Mouse (Mus musculus): Measurements from ENCODE around the gene Ehmt2.
"Not testable (repeated sequence)": the region's sequence is repeated elsewhere in the genome, so short reads cannot be mapped to it uniquely, and the experiment has no call there.

Gene Ehmt2

DNA sequence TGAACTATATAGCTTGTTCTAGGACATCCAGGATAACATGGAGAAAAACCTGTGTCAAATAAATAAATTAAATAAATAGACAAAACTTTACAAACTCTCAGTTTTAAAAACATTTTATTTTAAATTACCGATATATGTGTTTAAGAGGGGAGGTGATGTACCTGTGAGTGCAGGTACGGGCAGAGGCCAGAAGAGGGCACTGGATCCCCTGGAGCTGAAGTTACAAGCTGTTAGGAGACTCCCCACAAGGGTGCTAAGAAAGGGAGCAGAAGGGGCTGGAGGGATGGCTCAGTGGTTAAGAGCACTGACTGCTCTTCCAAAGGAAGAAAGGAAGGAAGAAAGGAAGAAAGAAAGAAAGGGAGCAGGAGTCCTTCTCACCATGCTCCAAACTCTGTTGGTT is 6.9 kb upstream of the Ehmt2 start:
- DNase-seq (ENCODE audit: low spot score), result no peak

DNA sequence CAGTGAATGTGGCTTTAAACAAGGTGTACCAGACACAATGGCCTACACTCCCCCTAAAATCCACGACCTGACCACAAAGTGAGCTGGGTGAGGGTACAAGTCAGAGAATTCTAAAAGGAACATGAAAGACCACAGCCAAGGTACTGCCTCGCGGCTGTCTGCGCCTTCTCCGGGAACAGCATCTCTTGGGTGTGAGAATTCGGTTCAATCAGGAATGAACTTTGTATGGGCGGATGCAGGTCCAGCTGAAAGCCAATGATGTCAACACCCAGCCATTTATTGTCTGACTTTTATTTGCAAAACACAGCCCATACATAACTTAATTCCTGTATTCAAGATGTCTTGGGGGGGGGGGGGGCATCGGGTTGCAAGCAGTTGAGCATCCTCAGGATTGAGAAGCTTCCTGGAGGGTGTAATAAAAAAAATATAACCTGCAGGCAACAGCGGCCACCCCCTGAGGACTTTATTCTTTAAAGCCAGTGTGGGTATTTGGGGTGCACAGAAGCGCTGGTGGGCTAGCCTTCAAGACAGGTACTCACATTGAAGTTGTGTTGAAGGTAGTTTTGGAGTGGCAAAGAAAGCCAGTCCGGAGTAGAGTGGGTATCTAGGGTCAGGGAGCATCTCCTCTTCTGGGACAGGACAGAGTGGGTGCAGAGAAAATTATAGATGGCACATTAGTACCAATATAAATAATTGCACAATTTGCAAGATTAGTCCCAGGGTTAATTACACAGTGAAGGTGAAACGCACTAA is 5.0 kb upstream of the Ehmt2 start:
- DNase-seq (ENCODE audit: low spot score), result no peak

DNA sequence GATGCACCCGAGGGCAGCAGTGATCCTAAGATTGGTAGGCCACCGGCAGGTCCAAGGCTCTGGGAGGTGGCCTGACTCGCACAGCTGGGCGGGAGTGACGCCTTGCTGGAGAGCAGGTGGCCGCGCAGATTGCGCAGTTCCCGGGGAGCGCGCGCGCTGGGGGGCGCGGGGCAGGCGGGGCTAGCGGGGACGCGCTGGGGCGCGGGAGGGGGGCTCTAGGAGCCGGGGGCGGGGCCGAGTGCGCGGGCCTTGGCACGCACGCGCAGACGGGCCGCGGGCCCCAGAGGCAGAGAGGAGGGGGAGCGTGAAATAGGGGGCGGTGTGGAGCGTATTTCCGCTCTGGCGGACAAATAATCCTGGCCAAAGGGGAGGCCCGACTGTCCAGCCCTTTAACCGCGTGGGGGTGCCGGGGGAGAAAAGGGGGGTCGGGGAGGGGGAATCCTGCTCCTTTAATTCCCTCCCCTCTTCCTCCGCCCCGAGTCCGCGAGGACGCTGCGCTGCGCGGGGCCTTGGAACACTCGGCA is 4.1 kb upstream of the Ehmt2 start:
- peak; percentile 95 for DNase-seq (ENCODE audit: low spot score)

DNA sequence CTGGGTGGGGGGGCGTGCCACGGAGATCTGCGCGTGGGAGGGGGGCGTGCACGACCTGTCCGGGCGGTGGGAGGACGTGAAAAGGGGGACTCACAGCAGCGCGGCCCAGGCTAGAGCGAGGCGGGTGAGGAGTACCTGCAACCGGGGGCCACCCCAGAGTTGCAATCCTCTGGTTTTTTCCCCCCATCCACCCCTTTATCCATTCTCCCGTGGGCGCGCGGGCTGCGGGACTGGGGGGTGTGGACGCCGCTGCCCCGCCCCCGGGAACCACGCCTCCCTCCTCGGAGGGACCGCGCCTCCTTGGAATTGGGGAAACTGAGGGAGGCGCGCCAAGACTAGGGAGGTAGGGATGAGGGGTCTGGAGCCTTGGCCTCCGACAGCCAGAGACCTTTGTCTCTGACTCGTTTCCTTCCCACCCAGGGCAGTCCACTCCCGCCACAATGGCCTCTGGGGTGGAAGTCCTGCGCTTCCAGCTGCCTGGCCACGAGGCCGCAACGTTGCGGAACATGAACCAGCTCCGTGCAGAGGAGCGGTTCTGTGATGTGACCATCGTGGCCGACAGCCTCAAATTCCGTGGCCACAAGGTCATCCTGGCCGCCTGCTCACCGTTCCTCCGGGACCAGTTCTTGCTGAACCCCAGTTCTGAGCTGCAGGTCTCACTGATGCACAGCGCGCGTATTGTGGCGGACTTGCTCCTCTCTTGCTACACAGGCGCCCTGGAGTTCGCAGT is 3.3 kb upstream of the Ehmt2 start:
- peak; percentile 62 for DNase-seq (ENCODE audit: low spot score)

DNA sequence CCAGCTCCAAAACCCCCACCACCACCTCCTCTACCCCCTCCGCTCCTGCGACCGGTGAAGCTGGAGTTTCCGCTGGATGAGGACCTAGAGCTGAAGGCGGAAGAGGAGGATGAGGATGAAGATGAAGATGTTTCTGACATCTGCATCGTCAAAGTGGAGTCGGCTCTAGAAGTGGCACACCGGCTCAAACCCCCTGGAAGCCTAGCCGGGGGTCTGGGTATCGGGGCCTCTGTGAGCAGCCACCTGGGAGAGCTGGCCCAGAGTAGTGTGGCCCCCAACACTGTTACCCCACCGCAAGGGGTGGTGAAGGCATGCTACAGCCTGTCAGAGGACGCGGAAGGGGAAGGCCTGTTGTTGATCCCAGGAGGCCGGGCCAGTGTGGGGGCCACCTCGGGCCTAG is 2.5 kb upstream of the Ehmt2 start:
- no peak for DNase-seq (ENCODE audit: low spot score)

DNA sequence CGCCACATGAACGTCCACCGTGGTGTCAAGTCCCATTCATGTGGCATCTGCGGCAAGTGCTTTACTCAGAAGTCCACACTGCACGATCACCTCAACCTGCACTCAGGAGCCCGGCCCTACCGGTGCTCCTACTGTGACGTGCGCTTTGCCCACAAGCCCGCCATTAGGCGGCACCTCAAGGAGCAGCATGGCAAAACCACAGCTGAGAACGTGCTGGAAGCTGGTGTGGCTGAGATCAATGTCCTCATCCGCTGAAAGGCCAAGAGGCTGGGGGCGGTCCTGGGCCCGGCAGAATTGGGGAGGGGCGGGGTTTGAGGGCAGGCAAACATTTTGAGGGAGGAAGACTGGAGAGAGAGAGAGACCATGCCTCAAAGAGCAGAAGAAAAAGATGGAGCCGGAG is 1.9 kb upstream of the Ehmt2 start:
- no peak for DNase-seq (ENCODE audit: low spot score)

- DNase-seq (ENCODE audit: low spot score), result peak; percentile 64
These were observed 703 bp upstream of the Ehmt2 start for GRCm38 (mm10) chr17:34897373-34898159.

DNA sequence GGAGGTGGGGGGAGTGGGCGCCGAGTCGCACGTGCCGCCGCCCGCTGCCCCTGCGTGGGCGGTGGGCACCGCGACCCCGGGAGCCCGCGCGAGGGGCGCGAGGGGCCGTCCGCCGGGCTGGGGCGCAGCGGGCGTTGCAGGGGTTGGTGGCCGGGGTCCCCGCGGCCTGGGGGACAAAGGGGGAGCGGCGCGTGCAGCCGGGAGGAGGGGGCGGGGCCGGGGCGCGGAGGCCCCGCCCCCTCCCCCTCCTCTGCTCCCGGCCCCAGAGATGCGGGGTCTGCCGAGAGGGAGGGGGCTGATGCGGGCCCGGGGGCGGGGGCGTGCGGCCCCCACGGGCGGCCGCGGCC is 410 bp downstream of the Ehmt2 start:
- no peak for DNase-seq (ENCODE audit: low spot score)

DNA sequence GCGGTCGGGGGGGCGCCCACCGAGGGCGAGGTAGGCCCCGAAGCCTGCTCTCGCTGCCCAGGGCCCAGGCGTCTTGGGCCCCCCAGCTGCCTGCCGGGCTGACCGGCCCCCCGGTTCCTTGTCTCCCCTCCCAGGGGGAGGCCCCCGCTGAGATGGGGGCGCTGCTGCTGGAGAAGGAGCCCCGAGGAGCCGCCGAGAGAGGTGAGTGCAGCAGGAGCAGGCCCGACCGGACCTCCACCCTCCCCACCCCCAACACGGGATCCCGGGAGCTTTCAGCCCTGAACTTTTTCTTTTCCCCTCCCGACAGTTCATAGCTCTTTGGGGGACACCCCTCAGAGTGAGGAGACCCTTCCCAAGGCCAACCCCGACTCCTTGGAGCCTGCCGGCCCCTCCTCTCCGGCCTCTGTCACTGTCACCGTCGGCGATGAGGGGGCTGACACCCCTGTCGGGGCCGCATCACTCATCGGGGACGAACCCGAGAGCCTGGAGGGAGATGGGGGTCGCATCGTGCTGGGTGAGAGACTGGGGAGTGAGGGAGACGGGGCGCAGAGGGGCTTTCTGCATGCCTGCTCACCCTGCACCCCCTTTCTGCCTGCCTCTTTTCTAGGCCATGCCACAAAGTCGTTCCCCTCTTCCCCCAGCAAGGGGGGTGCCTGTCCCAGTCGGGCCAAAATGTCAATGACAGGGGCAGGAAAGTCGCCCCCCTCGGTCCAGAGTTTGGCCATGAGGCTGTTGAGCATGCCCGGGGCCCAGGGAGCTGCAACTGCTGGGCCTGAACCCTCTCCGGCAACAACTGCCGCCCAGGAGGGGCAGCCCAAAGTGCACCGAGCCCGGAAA is 1.0 kb downstream of the Ehmt2 start:
- peak; percentile 42 for DNase-seq (ENCODE audit: low spot score)

DNA sequence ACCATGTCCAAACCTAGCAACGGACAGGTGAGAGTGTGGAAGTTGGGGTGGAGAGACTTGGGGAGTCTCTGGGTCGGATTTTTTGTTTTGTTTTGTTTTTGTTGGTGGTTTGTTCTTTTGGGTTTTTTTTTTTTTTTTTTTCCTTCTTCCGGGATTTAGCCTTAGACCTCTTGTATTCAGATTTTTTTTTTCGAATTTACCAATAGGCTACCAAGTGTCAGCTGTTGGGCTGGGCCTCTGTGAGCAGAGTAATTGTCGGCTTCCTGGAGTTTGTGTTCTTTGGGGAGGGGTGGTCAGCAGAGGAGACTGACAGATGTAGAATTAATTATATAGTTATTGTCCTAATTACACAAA is 1.6 kb downstream of the Ehmt2 start:
- peak; percentile 29 for DNase-seq (ENCODE audit: low spot score)

GRCm38 (mm10) chr17:34900826-34901225 is 2.6 kb downstream of the Ehmt2 start:
- DNase-seq (ENCODE audit: low spot score), result not testable (repeated sequence)

GRCm38 (mm10) chr17:34901948-34902347 is 3.7 kb downstream of the Ehmt2 start:
- not testable (repeated sequence) for DNase-seq (ENCODE audit: low spot score)

- no peak for DNase-seq (ENCODE audit: low spot score)
These were observed 4.6 kb downstream of the Ehmt2 start for GRCm38 (mm10) chr17:34902895-34903294.

- no peak for DNase-seq (ENCODE audit: low spot score)
These were observed 12.7 kb downstream of the Ehmt2 start for GRCm38 (mm10) chr17:34910982-34911381.

- peak; percentile 84 for DNase-seq (ENCODE audit: low spot score)
These were observed 13.7 kb downstream of the Ehmt2 start for GRCm38 (mm10) chr17:34911945-34912351.

DNA sequence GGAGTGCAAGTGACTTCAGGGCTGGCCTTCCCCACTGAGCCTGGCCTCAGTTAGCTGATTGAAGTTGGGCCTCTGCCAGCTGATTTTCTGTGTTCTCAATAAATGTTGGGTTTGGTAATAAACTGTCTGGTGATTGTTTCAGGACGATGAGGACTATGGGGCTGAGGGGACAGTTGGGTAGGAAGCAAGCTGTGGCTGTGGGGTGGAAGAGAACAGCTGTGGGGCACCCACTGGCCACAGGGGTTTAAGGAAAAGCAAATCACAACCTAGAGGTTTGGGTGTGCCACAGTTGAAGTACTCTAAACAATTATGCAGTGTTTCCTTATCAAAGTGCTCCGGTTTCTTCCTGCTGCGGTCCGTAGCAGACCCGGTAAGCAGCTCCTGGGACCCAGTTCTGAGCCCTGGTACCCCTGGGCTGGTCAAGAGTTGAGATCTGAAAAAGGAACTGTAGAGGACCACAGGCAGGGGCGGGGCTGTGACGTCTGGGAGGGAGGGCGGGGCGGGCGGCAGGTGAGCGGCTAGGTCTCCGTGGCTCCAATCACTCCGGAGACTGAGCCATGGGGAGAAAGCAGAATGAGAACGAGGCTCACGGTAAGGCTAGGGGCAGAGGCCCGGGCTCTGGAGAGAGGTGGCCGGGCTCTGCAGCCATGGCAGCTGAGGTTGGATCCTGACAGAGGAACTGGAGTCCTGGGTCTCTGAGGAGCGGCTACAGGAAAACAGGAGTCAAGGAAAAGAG is 15.8 kb downstream of the Ehmt2 start, which contains the start of gene Slc44a4:
Slc44a4 (plus strand) TSS at position 537 of the 736 bp plus-strand sequence.
- no peak for DNase-seq (ENCODE audit: low spot score)

GRCm38 (mm10) chr17:34915410-34915831 is 17.2 kb downstream of the Ehmt2 start:
- peak; percentile 58 for DNase-seq (ENCODE audit: low spot score)

GRCm38 (mm10) chr17:34916316-34916715 is 18.0 kb downstream of the Ehmt2 start:
- DNase-seq (ENCODE audit: low spot score), result no peak

DNA sequence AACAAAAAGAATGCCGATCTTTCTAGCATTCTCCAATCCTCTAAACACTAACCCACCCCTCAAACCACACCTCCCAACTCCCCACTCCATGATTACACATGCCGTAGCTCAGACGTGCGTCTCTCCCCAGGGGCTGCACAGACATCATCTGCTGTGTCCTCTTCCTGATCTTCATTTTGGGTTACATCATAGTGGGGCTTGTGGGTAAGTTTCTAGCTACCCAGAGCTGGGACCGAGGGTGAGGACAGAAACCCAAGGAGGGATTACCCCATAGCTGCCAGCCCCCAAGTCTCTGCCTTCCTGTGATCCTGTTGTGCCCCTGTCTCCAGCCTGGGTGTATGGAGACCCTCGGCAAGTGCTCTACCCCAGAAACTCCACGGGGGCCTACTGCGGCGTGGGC is 18.9 kb downstream of the Ehmt2 start:
- no peak for DNase-seq (ENCODE audit: low spot score)

DNA sequence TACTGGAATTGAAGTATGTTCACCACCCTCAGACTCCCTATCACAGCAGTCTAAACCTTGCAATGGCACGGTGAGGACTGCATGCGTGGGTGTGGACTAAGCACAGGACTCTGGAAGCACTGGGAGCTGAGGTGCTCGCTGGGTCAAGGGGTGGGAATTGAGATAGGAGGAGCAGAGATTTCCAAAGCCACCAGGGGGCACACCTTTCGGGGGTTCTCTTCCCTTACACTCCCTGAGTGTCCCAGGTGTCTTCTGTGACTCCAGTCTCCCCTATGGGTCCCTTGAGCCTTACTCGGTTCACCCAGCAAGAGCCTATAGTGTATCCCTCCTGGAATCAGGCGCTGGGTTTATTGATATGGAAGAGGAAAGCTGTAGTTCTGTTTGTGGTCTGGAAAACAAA is 24.7 kb downstream of the Ehmt2 start:
- no peak for DNase-seq (ENCODE audit: low spot score)

DNA sequence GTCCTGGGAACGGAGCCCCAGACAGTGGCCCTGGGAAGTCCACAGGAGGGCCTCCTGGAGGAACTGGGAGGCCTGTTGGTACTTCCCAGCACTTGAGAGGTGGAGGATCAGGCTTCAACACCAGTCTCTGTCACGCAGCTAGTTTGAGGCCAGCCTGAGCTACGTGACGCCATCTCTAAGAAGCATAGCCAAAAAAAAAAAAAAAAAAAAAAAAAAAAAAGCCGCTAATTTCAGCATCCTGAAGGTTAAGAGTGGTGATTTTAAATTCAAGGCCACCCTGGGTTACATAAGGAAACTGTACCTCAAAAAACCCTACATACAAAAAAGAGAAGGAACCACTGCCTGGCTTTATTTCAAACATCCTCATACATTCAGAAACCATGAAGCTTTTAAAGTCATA is 26.0 kb downstream of the Ehmt2 start:
- no peak for DNase-seq (ENCODE audit: low spot score)

Measured in urinary bladder, postnatal 14 days (tissue).